Mouse (Mus musculus) ES-Bruce4 (cell line): ENCODE measurements around the gene 2810006K23Rik.

ENCODE experiments used
- CTCF ChIP-seq: IDR thresholded peaks from one replicate; pipeline ENCODE4 v1.8.1; 2011; ENCODE audit warnings: low read depth, low read length
- EP300 ChIP-seq: IDR thresholded peaks from 2 replicates; pipeline ENCODE4 v1.6.1; 2011; ENCODE audit warnings: low read depth, low read length; ENCODE audit not compliant: insufficient read depth

GRCm38 (mm10) chr5:124326829-124327228 is 1.1 kb upstream of the 2810006K23Rik start:
- no peak for TF ChIP-seq CTCF
- TF ChIP-seq EP300, result no peak
